Mouse (Mus musculus) hindbrain, embryonic 16.5 days (tissue): ENCODE data around the gene Krt76. TPM values are rescaled to one million over a fixed set of nuclear protein-coding genes. Genes with fewer than 3 reads are reported as not detected.

Source experiments
- ATAC-seq: fragments of 200-750 bp; cut with Nextera tagmentation; 2 replicates; pipeline ENCODE4 v1.8.0; 2017; ENCODE audit warnings: moderate TSS enrichment, moderate library complexity
- H3K27ac ChIP-seq: fragments of 300-500 bp; sonication (generic); 2 replicates; pipeline ENCODE4 v1.5.1; 2014; ENCODE audit warnings: low read depth, mild to moderate bottlenecking, control low read depth, low read length, moderate library complexity
- H3K27me3 ChIP-seq: fragments of 300-500 bp; sonication (generic); replicated peaks from 2 replicates; pipeline ENCODE4 v1.6.1; 2014; ENCODE audit warnings: low read length; ENCODE audit not compliant: control insufficient read depth, insufficient read depth
- H3K36me3 ChIP-seq: fragments of 300-500 bp; sonication (generic); 2 replicates; pipeline ENCODE4 v1.6.1; 2014; ENCODE audit warnings: mild to moderate bottlenecking, low read length, moderate library complexity, mixed read lengths; ENCODE audit not compliant: control insufficient read depth, insufficient read depth
- H3K4me1 ChIP-seq: fragments of 300-500 bp; sonication (generic); 2 replicates; pipeline ENCODE4 v1.6.1; 2014; ENCODE audit warnings: low read depth, low read length; ENCODE audit not compliant: control insufficient read depth, insufficient read depth
- H3K4me2 ChIP-seq: fragments of 300-500 bp; sonication (generic); 2 replicates; pipeline ENCODE4 v1.6.1; 2014; ENCODE audit warnings: mild to moderate bottlenecking, low read length, control low read depth, moderate library complexity
- H3K4me3 ChIP-seq: fragments of 300-500 bp; sonication (generic); 2 replicates; pipeline ENCODE4 v1.5.1; 2014; ENCODE audit warnings: mild to moderate bottlenecking, low read length, control low read depth, moderate library complexity
- H3K9ac ChIP-seq: fragments of 300-500 bp; sonication (generic); 2 replicates; pipeline ENCODE4 v1.6.1; 2014; ENCODE audit warnings: low read depth, mild to moderate bottlenecking, control low read depth, low read length, moderate library complexity
- H3K9me3 ChIP-seq: fragments of 300-500 bp; sonication (generic); 2 replicates; pipeline ENCODE4 v1.6.1; 2014; ENCODE audit warnings: mild to moderate bottlenecking, low read length, moderate library complexity; ENCODE audit not compliant: control insufficient read depth
- WGBS: fragments of 180-500 bp; shearing (Covaris S2); extraction: QIAGEN DNeasy Blood & Tissue Kit; methylation state at CpG from one replicate; pipeline ENCODE4 v1.1.7; 2014; 5-methylcytosine and 5-hydroxymethylcytosine counted together
- polyA plus RNA-seq: library from polyadenylated mRNA; unstranded; fragments of >200 nt; fragmentation: Nextera tagmentation; extraction: Ambion mirVana; gene quantifications from 2 replicates; pipeline ENCODE4 v1.2.1, GENCODE M21; 2015

The Krt76 gene
- not detected in 2 replicates for polyA plus RNA-seq

GRCm38 (mm10) chr15:101892820-101893219 lies at the start of gene Krt76:
Krt76 (minus strand) TSS chr15:101892920.
- WGBS = 74% methylated on average over 4 of the region's 4 CpGs
- H3K9ac ChIP-seq = no peak within 1 kb of the TSS
- H3K4me1 ChIP-seq = no peaks in the 10 kb centered on the region
- no peaks in the 10 kb centered on the region for H3K27me3 ChIP-seq
- H3K9me3 ChIP-seq = no peaks in the 10 kb centered on the region
- H3K36me3 ChIP-seq = no peaks in the 10 kb centered on the region
- no peak within 1 kb of the TSS for H3K4me2 ChIP-seq
- H3K4me3 ChIP-seq = no peak within 1 kb of the TSS
- no peak within 1 kb of the TSS for H3K27ac ChIP-seq
- no peak for ATAC-seq

GRCm38 (mm10) chr15:101941948-101942347 lies 49.2 kb upstream of the Krt76 start:
- H3K4me2 ChIP-seq = no peak overlapping the region
- H3K36me3 ChIP-seq = no peaks in the 10 kb centered on the region
- H3K4me3 ChIP-seq = no peak overlapping the region
- H3K9ac ChIP-seq = no peak overlapping the region
- no peak overlapping the region for H3K27ac ChIP-seq
- WGBS = 63% methylated on average over 8 of the region's 8 CpGs
- H3K4me1 ChIP-seq = no peaks in the 10 kb centered on the region
- ATAC-seq = no peak
- no peaks in the 10 kb centered on the region for H3K27me3 ChIP-seq
- no peaks in the 10 kb centered on the region for H3K9me3 ChIP-seq

- WGBS = 66% methylated on average over 5 of the region's 6 CpGs
- H3K27me3 ChIP-seq = no peaks in the 10 kb centered on the region; the same call in 1 of the 2 replicates
- no peak within 1 kb of the TSS for H3K4me3 ChIP-seq
- H3K4me2 ChIP-seq = no peak within 1 kb of the TSS
- no peak within 1 kb of the TSS for H3K27ac ChIP-seq
- no peaks in the 10 kb centered on the region for H3K9me3 ChIP-seq
- no peak within 1 kb of the TSS for H3K9ac ChIP-seq
- no peaks in the 10 kb centered on the region for H3K36me3 ChIP-seq
- no peak for ATAC-seq
- no peaks in the 10 kb centered on the region for H3K4me1 ChIP-seq
These were observed 47.6 kb upstream of the Krt76 start, which contains the start of gene Krt79 for GRCm38 (mm10) chr15:101940274-101940829. Krt79 (minus strand) TSS chr15:101940324.

GRCm38 (mm10) chr15:101938600-101939308 lies 46.0 kb upstream of the Krt76 start:
- ATAC-seq = no peak
- Histone ChIP-seq H3K27ac (no peak overlapping the region), H3K36me3 (no peaks in the 10 kb centered on the region), H3K9ac (no peak overlapping the region), H3K9me3 (no peaks in the 10 kb centered on the region), H3K4me3 (no peak overlapping the region), H3K27me3 (no peaks in the 10 kb centered on the region; the same call in 1 of the 2 replicates), H3K4me1 (no peaks in the 10 kb centered on the region), H3K4me2 (no peak overlapping the region)
- 88% methylated on average over 9 of the region's 9 CpGs for WGBS

- H3K9ac ChIP-seq = no peak overlapping the region
- no peak overlapping the region for H3K4me3 ChIP-seq
- H3K27ac ChIP-seq = no peak overlapping the region
- ATAC-seq = no peak
- H3K4me2 ChIP-seq = no peak overlapping the region
- no peaks in the 10 kb centered on the region; the same call in 1 of the 2 replicates for H3K27me3 ChIP-seq
- no peaks in the 10 kb centered on the region; the same call in 1 of the 2 replicates for H3K4me1 ChIP-seq
- no peaks in the 10 kb centered on the region for H3K36me3 ChIP-seq
- H3K9me3 ChIP-seq = no peaks in the 10 kb centered on the region
- WGBS = 83% methylated on average over 6 of the region's 6 CpGs
These were observed 40.3 kb upstream of the Krt76 start for GRCm38 (mm10) chr15:101933024-101933423.

- H3K4me3 ChIP-seq = no peak overlapping the region
- no peaks in the 10 kb centered on the region; the same call in 1 of the 2 replicates for H3K4me1 ChIP-seq
- no peaks in the 10 kb centered on the region for H3K36me3 ChIP-seq
- no peaks in the 10 kb centered on the region for H3K9me3 ChIP-seq
- H3K9ac ChIP-seq = no peak overlapping the region
- H3K27me3 ChIP-seq = no peaks in the 10 kb centered on the region
- peak overlapping the region; percentile 40 for H3K4me2 ChIP-seq
- H3K27ac ChIP-seq = no peak overlapping the region
- WGBS = 5% methylated on average over 17 of the region's 17 CpGs
- no peak for ATAC-seq
These were observed 36.9 kb upstream of the Krt76 start for GRCm38 (mm10) chr15:101929666-101930065.

GRCm38 (mm10) chr15:101929087-101929486 lies 36.4 kb upstream of the Krt76 start:
- no peaks in the 10 kb centered on the region for H3K36me3 ChIP-seq
- 26% methylated on average over 9 of the region's 9 CpGs for WGBS
- no peak overlapping the region for H3K4me2 ChIP-seq
- H3K27ac ChIP-seq = no peak overlapping the region
- no peaks in the 10 kb centered on the region for H3K27me3 ChIP-seq
- no peaks in the 10 kb centered on the region for H3K9me3 ChIP-seq
- ATAC-seq = no peak
- H3K4me1 ChIP-seq = no peaks in the 10 kb centered on the region; the same call in 1 of the 2 replicates
- H3K4me3 ChIP-seq = no peak overlapping the region
- H3K9ac ChIP-seq = no peak overlapping the region

GRCm38 (mm10) chr15:101927340-101928080 lies 34.8 kb upstream of the Krt76 start:
- Histone ChIP-seq H3K4me3 (no peak overlapping the region), H3K4me2 (no peak overlapping the region), H3K27ac (no peak overlapping the region), H3K36me3 (no peaks in the 10 kb centered on the region), H3K9me3 (no peaks in the 10 kb centered on the region), H3K4me1 (no peaks in the 10 kb centered on the region; the same call in 1 of the 2 replicates), H3K27me3 (no peaks in the 10 kb centered on the region), H3K9ac (no peak overlapping the region)
- ATAC-seq = no peak
- 70% methylated on average over 12 of the region's 12 CpGs for WGBS

GRCm38 (mm10) chr15:101925041-101925440 lies 32.3 kb upstream of the Krt76 start:
- Histone ChIP-seq H3K4me3 (no peak overlapping the region), H3K4me1 (no peaks in the 10 kb centered on the region; the same call in 1 of the 2 replicates), H3K9me3 (no peaks in the 10 kb centered on the region), H3K4me2 (no peak overlapping the region), H3K36me3 (no peaks in the 10 kb centered on the region), H3K27ac (no peak overlapping the region), H3K9ac (no peak overlapping the region), H3K27me3 (no peaks in the 10 kb centered on the region)
- 81% methylated on average over 1 of the region's 1 CpGs for WGBS
- ATAC-seq = no peak
